18 mouse cellular contexts compared by ENCODE assay signal in genomic region chr11:118152964-118153363, GRCm38 (mm10). TPM values are rescaled to one million over a fixed set of nuclear protein-coding genes. Genes with fewer than 3 reads are reported as not detected.
DNase-seq lines count a peak whose midpoint lies in the region; ATAC-seq lines count a peak whose summit lies in the region.
"Had no signal": no experiment of that assay in that cellular context is flagged by ENCODE, and none has a peak within 500 bp of the region (broad histone marks: within the 10 kb centered on the region; RNA-seq: fewer than 3 reads in every experiment).

No protein-coding gene starts in this region.

- peak overlapping the region; percentile 64 for H3K27ac ChIP-seq in heart, embryonic 16.5 days (ENCODE audit: low read length)
- H3K27ac ChIP-seq: forebrain, embryonic 12.5 days; hindbrain, embryonic 15.5 days had no signal

- no peak overlapping the region for H3K9ac ChIP-seq in heart, embryonic 16.5 days (ENCODE audit: low read length)
- H3K9ac ChIP-seq: forebrain, embryonic 12.5 days; hindbrain, embryonic 15.5 days had no signal

- no peak overlapping the region for H3K4me2 ChIP-seq in heart, embryonic 16.5 days (ENCODE audit: low read depth, low read length)
- H3K4me2 ChIP-seq: forebrain, embryonic 12.5 days; hindbrain, embryonic 15.5 days; liver, embryonic 11.5 days had no signal

- DNase-seq in heart, postnatal 14 days = no peak
- peak; percentile 87 for DNase-seq in 416B (ENCODE audit: low read depth)
- peak; percentile 82 for DNase-seq in NIH3T3 (ENCODE audit: low read depth)
- DNase-seq in spleen, postnatal 10 days (ENCODE audit: low spot score in 2 of 2) = no peak
- DNase-seq in frontal cortex, postnatal 25 days (ENCODE audit: low spot score in 2 of 2) = no peak
- DNase-seq in layer of hippocampus, postnatal 36 days = no peak
- DNase-seq: adrenal gland, adult 2 months; cerebellum, adult 8-10 months; kidney, adult 18-20 months; kidney, postnatal 14 days; layer of hippocampus, adult 9-11 months; midbrain, embryonic 14.5 days; right cerebral cortex, postnatal 25 days had no signal

- 50% methylated on average over 4 of the region's 4 CpGs for WGBS in heart, embryonic 16.5 days

- intact Hi-C loops in heart, postnatal 14 days (cut with DNase I) = no loop called here

- peaks cover 2% of the 10 kb centered on the region; the same call in 1 of the 2 replicates for H3K36me3 ChIP-seq in heart, embryonic 16.5 days (ENCODE audit: control insufficient read depth, insufficient read depth)
- H3K36me3 ChIP-seq: forebrain, embryonic 12.5 days; hindbrain, embryonic 15.5 days had no signal

- H3K9me3 ChIP-seq in heart, embryonic 16.5 days (replicated peaks; ENCODE audit: control insufficient read depth, low read length) = peaks cover 9% of the 10 kb centered on the region
- H3K9me3 ChIP-seq: hindbrain, embryonic 15.5 days had no signal

- no peaks in the 10 kb centered on the region for H3K27me3 ChIP-seq in heart, embryonic 16.5 days (ENCODE audit: control insufficient read depth, insufficient read depth, low read length)
- H3K27me3 ChIP-seq: forebrain, embryonic 12.5 days; hindbrain, embryonic 15.5 days had no signal

- H3K4me3 ChIP-seq in heart, embryonic 16.5 days (ENCODE audit: low read length) = no peak overlapping the region
- H3K4me3 ChIP-seq: forebrain, embryonic 12.5 days; hindbrain, embryonic 15.5 days had no signal

- ATAC-seq in heart, embryonic 16.5 days (replicated peaks; ENCODE audit: extremely low read depth, insufficient read depth, low FRiP score) = no peak
- peak; percentile 58 for ATAC-seq in megakaryocyte, adult 5-6 weeks (ENCODE audit: poor library complexity, severe bottlenecking)

- peaks cover 31% of the 10 kb centered on the region for H3K4me1 ChIP-seq in heart, embryonic 16.5 days (ENCODE audit: control insufficient read depth, insufficient read depth, low read length)

RNA-seq across cellular contexts. Expression of gene Dnah17, which starts 22.5 kb away (rescaled TPM):
- polyA plus RNA-seq in heart, embryonic 16.5 days (2015; fragmentation: Nextera tagmentation; extraction: Ambion mirVana) = 0.07 and 0.09 TPM in 2 replicates
- under 1 TPM; 0.10 to 0.17 TPM for total RNA-seq in heart, postnatal 14 days (2021)
- total RNA-seq in megakaryocyte, adult 5-6 weeks (2015) = under 0.01 TPM in 1 of 2 replicates, not detected in the other
- total RNA-seq in megakaryocyte, adult 5-6 weeks (2017) = under 0.01 TPM in 2 replicates
- total RNA-seq in layer of hippocampus, postnatal 36 days (2021) = under 1 TPM; 0.03 to 0.07 TPM

Comparison
In these comparisons a context has a peak if more than half of its experiments do, and no peak if none do; other contexts are left out.
1. DNase-seq: peak in 416B (single experiment) and NIH3T3 (single experiment); none in heart, postnatal 14 days (0 of 2), spleen, postnatal 10 days (0 of 2), frontal cortex, postnatal 25 days (0 of 2) and layer of hippocampus, postnatal 36 days (0 of 2).